Mouse (Mus musculus): ENCODE measurements around the gene Cideb.

GRCm38 (mm10) chr14:55706051-55706600, 52.1 kb downstream of the Cideb start:
- TF ChIP-seq EP300 (IDR thresholded peaks at IDR 0.05; ENCODE audit: insufficient read depth, low read depth, low read length) = no peak
- no peak for TF ChIP-seq POLR2A (IDR thresholded peaks at IDR 0.05; ENCODE audit: insufficient read depth, low read length)
